Mouse (Mus musculus): ENCODE results near the gene Aox2. TPM values are rescaled to one million over a fixed set of nuclear protein-coding genes. Genes with fewer than 3 reads are reported as not detected.

The Aox2 gene
- polyA plus RNA-seq (2021): 0.03 TPM

GRCm38 (mm10) chr1:58278026-58278425, at the start of gene Aox2:
TSS of gene Aox2 (plus strand) at chr1:58278326.
- ATAC-seq (no peak), DNase-seq (ENCODE audit: low read depth, low spot score) (no peak)
- TF ChIP-seq CTCF (IDR thresholded peaks at IDR 0.05): no peak
- in situ Hi-C loops (cut with MboI; ENCODE audit: low pct_unique_long_range_greater_than_20kb): loop anchor here (25.0 kb wide), 1 partner anchor 316 kb away; no protein-coding TSS in a partner anchor
- CTCF ChIA-PET: interaction anchor here (0.8 to 1.2 kb wide), 2 partner anchors 11 to 18 kb away, joined by 3 to 5 read pairs; no protein-coding TSS in a partner anchor
- no peaks in the 10 kb centered on the region for H3K27me3 ChIP-seq
- POLR2A ChIA-PET: no interaction called here

DNA sequence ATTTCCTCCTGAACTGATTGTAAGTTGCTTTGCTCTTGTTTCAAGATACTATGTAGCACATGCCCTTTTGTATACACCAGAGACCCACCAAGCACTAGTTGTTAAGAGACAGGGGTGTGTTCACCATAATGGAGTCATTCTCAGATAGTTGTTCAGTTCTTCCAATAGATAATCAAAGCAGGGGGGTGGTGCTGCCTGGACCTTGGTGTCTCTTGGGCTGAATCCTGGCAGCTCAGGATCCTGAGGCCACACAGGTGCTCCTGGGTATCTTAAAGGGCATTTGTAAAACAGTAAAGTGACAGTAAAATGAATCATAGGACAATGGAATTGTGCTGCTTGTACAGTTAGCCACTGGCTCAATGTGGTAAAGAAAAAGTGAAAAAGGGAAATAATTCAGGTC, 49.2 kb upstream of the Aox2 start:
- CTCF ChIA-PET: no interaction called here
- POLR2A ChIA-PET: no interaction called here
- in situ Hi-C loops (cut with MboI; ENCODE audit: low pct_unique_long_range_greater_than_20kb): no loop called here
- no peak for DNase-seq (ENCODE audit: low read depth, low spot score)
- TF ChIP-seq CTCF (IDR thresholded peaks at IDR 0.05): no peak
- H3K27me3 ChIP-seq: peaks cover 60% of the 10 kb centered on the region
- ATAC-seq: no peak

DNA sequence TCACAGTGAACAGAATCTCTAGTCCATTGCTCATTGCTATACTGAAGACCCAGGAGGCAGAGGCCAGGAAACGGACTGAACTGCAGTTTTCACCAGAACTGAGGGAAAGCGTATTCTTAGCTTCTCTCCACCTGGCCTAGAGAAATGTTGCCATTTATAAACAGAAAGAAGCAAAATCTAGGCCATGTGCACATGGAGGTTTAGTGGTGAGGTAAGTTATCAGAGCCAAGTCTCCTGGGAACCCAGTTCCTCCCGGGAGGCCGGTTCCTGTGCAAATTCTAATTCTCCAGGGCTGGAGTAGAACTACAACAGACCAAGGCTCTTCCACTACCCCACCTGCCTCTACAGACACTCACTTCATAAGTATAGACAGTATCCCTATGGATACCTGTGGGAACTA, 48.4 kb upstream of the Aox2 start:
- no peak for ATAC-seq
- POLR2A ChIA-PET: no interaction called here
- CTCF ChIA-PET: no interaction called here

GRCm38 (mm10) chr1:58230542-58230941, 47.6 kb upstream of the Aox2 start:
- POLR2A ChIA-PET: no interaction called here

More for the DNA sequence above, 48.4 kb upstream of the Aox2 start:
- no peak for DNase-seq (ENCODE audit: low read depth, low spot score)
- in situ Hi-C loops (cut with MboI; ENCODE audit: low pct_unique_long_range_greater_than_20kb): no loop called here
- peaks cover 60% of the 10 kb centered on the region for H3K27me3 ChIP-seq
- no peak for TF ChIP-seq CTCF (IDR thresholded peaks at IDR 0.05)

DNA sequence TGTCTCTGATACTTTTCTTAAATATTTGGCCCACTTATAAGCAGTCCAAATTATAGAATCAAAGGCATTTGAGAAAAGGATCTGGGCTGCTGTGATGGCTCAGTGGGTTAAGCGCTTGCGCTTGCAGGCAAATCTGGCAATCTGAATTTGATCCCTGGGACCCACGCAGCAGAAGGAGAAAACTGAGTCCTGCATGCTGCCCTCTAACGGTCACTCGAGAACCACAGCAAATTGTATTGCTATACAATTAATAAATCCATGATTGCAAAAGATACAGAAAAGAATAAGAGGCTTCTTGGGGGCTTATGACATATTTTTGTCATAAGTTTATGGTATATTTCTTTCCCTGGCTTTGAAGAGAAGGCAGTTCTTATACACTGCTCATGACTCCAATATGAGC, 42.7 kb upstream of the Aox2 start:
- peaks cover 32% of the 10 kb centered on the region for H3K27me3 ChIP-seq
- TF ChIP-seq CTCF (IDR thresholded peaks at IDR 0.05): no peak
- no peak for DNase-seq (ENCODE audit: low read depth, low spot score)
- in situ Hi-C loops (cut with MboI; ENCODE audit: low pct_unique_long_range_greater_than_20kb): no loop called here
- no peak for ATAC-seq
- ChIA-PET CTCF (no interaction called here), POLR2A (no interaction called here)

More at GRCm38 (mm10) chr1:58230542-58230941, 47.6 kb upstream of the Aox2 start:
- CTCF ChIA-PET: no interaction called here
- in situ Hi-C loops (cut with MboI; ENCODE audit: low pct_unique_long_range_greater_than_20kb): no loop called here
- DNase-seq (ENCODE audit: low read depth, low spot score): no peak
- H3K27me3 ChIP-seq: peaks cover 57% of the 10 kb centered on the region
- ATAC-seq: no peak
- no peak for TF ChIP-seq CTCF (IDR thresholded peaks at IDR 0.05)

DNA sequence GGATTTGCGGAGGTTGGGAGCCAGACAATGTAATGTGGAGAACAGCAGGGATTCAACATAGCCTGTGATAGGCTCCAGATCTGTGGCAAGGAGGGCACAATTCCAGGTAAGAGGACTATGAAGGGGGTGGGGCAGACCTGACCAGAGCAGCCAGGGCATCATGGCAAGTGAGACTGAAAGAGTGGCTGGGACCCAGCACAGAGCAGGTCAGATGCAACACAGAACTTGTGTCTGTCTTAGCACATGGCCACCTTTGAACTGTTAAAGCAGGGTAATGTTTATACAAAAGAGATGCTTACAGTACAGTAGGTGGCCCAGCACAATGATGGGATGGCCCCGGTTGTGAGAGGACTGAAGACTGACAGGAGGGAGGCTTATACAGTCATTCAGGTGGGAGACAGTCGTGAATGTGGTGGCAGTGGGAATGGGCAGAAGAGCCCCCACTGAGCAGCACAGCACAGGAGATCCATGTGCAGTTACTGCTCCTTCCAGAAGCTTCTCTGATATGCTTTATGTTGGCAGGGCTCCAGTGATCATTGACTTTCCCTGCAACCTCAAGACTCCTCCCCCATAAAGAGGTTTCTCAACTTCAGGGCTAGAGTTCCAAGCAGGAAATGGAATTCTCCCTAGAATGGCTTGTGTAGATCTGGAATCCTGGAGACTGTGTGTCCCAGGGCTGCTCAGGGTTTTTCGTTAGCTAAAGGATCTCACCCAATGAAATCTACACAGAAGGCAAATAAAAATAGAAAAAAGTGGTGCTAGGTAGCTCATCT, 40.4 kb upstream of the Aox2 start:
- POLR2A ChIA-PET: no interaction called here
- CTCF ChIA-PET: interaction anchor here (1.2 kb wide), 1 partner anchor 10 kb away, joined by 3 read pairs; no protein-coding TSS in a partner anchor
- DNase-seq (ENCODE audit: low read depth, low spot score): no peak
- peaks cover 15% of the 10 kb centered on the region for H3K27me3 ChIP-seq
- TF ChIP-seq CTCF (IDR thresholded peaks at IDR 0.05): no peak
- in situ Hi-C loops (cut with MboI; ENCODE audit: low pct_unique_long_range_greater_than_20kb): no loop called here
- ATAC-seq: no peak

DNA sequence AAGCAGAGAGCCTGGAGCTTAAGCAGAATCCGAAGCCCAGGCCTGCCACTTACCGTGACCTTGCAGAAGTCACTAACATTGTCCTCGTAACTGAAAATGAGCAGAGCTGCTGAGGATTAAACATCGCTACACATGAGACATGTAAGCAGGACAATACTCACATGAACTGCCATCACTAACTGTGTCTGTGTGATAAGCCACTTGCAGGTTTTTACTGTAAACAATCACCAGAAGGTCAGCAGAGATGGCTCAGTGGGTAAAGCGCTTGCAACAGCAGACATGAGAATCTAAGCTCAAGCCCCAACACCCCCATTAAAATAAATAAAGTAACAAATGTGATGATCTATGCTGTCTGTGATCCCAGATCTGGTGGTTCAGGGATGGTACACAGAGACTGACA, 39.7 kb upstream of the Aox2 start:
- no peak for TF ChIP-seq CTCF (IDR thresholded peaks at IDR 0.05)
- no peak for DNase-seq (ENCODE audit: low read depth, low spot score)
- POLR2A ChIA-PET: no interaction called here
- ATAC-seq: no peak
- in situ Hi-C loops (cut with MboI; ENCODE audit: low pct_unique_long_range_greater_than_20kb): no loop called here
- CTCF ChIA-PET: interaction anchor here (1.2 kb wide), 1 partner anchor 9 kb away, joined by 3 read pairs; no protein-coding TSS in a partner anchor
- peaks cover 7% of the 10 kb centered on the region for H3K27me3 ChIP-seq

DNA sequence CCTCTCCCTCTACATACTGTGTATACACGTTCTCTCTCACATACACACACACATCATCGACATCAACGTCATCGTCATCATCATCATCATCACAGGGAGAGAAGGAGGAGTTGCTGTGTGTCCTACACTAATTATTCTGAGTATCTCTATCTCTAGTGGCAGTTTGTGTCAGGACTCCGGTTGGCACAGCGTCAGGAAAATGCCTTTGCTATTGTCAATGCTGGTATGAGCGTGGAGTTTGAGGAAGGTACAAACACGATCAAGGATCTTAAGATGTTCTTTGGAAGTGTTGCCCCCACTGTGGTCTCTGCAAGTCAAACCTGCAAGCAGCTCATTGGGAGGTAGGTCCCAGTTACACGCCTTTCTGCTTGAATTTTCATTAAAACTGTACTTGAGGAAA, 39.2 kb upstream of the Aox2 start:
- in situ Hi-C loops (cut with MboI; ENCODE audit: low pct_unique_long_range_greater_than_20kb): no loop called here
- H3K27me3 ChIP-seq: peaks cover 4% of the 10 kb centered on the region
- ATAC-seq (no peak), DNase-seq (ENCODE audit: low read depth, low spot score) (no peak)
- no peak for TF ChIP-seq CTCF (IDR thresholded peaks at IDR 0.05)
- POLR2A ChIA-PET: no interaction called here
- CTCF ChIA-PET: interaction anchor here (1.2 kb wide), 1 partner anchor 9 kb away, joined by 3 read pairs; no protein-coding TSS in a partner anchor

DNA sequence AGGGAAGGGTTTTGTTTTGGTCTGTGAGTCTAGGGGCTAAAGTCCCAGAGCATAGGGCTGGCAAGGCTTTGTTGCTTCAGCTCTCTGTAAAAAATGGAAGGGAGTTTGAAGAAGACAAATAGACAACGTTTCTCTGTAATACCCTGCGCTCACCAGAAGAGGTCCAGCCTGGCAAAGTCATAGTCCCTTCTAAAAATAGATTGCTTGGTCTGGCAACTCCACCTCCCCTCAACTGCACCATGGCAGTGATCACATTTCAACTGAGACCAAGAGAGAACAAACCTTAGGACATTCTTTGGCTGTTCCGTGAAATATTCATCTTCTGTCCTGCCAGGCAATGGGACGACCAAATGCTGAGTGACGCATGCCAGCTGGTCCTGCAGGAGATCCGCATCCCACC, 37.8 kb upstream of the Aox2 start:
- CTCF ChIA-PET: no interaction called here
- POLR2A ChIA-PET: interaction anchor here (0.6 kb wide), 1 partner anchor 470 kb away, joined by 3 read pairs; no protein-coding TSS in a partner anchor
- DNase-seq (ENCODE audit: low read depth, low spot score): no peak
- TF ChIP-seq CTCF (IDR thresholded peaks at IDR 0.05): peak; percentile 25
- ATAC-seq: no peak
- H3K27me3 ChIP-seq: peaks cover 4% of the 10 kb centered on the region
- in situ Hi-C loops (cut with MboI; ENCODE audit: low pct_unique_long_range_greater_than_20kb): no loop called here

- peaks cover 18% of the 10 kb centered on the region for H3K27me3 ChIP-seq
- in situ Hi-C loops (cut with MboI; ENCODE audit: low pct_unique_long_range_greater_than_20kb): no loop called here
- ChIA-PET CTCF (no interaction called here), POLR2A (interaction anchor here (0.7 kb wide), 1 partner anchor 507 kb away, joined by 3 read pairs; no protein-coding TSS in a partner anchor)
- no peak for ATAC-seq
- DNase-seq (ENCODE audit: low read depth, low spot score): no peak
- no peak for TF ChIP-seq CTCF (IDR thresholded peaks at IDR 0.05)
Observed at GRCm38 (mm10) chr1:58244487-58244886, 33.6 kb upstream of the Aox2 start.

DNA sequence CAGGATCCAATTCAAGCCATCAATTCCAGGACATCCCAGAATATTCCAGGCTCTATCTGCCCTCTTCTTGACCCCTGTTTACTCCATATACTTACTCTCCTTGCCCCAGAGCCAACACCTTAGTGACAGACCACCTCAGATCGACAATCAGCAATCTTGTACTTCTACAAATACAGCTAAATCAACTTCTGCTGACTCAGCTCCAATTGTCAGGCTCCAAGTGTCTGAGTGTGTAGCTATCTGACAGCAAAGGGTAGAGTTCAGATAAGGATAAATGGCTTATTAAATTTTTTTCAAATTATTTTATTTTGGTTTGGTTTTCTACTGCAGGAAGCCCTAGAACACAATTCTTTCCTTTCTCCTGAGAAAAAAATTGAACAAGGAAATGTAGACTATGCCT, 29.6 kb upstream of the Aox2 start:
- H3K27me3 ChIP-seq: peaks cover 18% of the 10 kb centered on the region
- no peak for DNase-seq (ENCODE audit: low read depth, low spot score)
- ATAC-seq: no peak
- in situ Hi-C loops (cut with MboI; ENCODE audit: low pct_unique_long_range_greater_than_20kb): no loop called here
- CTCF ChIA-PET: interaction anchor here (0.7 kb wide), 1 partner anchor 72 kb away, joined by 3 read pairs; no protein-coding TSS in a partner anchor
- no peak for TF ChIP-seq CTCF (IDR thresholded peaks at IDR 0.05)
- POLR2A ChIA-PET: no interaction called here

Data from Patski (cell line).